Mouse (Mus musculus): Measurements from ENCODE around the gene Rnf169. TPM values are rescaled to one million over a fixed set of nuclear protein-coding genes. Genes with fewer than 3 reads are reported as not detected.
"Not testable (repeated sequence)": the region's sequence is repeated elsewhere in the genome, so short reads cannot be mapped to it uniquely, and the experiment has no call there.

Gene Rnf169
- total and polyA plus RNA-seq, 2 experiments from 2014 or later: 3.6 to 17.1 TPM

- DNase-seq (ENCODE audit: low spot score) (no peak), ATAC-seq (ENCODE audit: low FRiP score) (no peak)
- Histone ChIP-seq H3K27ac (ENCODE audit: low read depth, low read length) (no peak overlapping the region), H3K27me3 (ENCODE audit: insufficient read depth, low read length) (no peaks in the 10 kb centered on the region), H3K4me2 (ENCODE audit: low read depth, low read length, poor library complexity, severe bottlenecking) (no peak overlapping the region), H3K4me3 (ENCODE audit: low read depth, low read length) (no peak overlapping the region), H3K9ac (replicated peaks; ENCODE audit: low read length, poor library complexity, severe bottlenecking) (no peak overlapping the region), H3K9me3 (ENCODE audit: low read length) (no peaks in the 10 kb centered on the region), H3K36me3 (ENCODE audit: insufficient read depth, low read length) (peaks cover 10% of the 10 kb centered on the region; the same call in 1 of the 2 replicates), H3K4me1 (ENCODE audit: insufficient read depth, low read length) (no peaks in the 10 kb centered on the region)
- TF ChIP-seq CTCF (IDR thresholded peaks at IDR 0.05): no peak
- WGBS: 97% methylated on average over 3 of the region's 3 CpGs
Measured at GRCm38 (mm10) chr7:99945939-99946338, 34.3 kb downstream of the Rnf169 start.

GRCm38 (mm10) chr7:99945012-99945411 is 35.2 kb downstream of the Rnf169 start:
- H3K27me3 ChIP-seq (ENCODE audit: insufficient read depth, low read length); H3K4me1 ChIP-seq (ENCODE audit: insufficient read depth, low read length); H3K9ac ChIP-seq (replicated peaks; ENCODE audit: low read length, poor library complexity, severe bottlenecking); ATAC-seq (ENCODE audit: low FRiP score); H3K9me3 ChIP-seq (ENCODE audit: low read length); H3K4me2 ChIP-seq (ENCODE audit: low read depth, low read length, poor library complexity, severe bottlenecking); H3K27ac ChIP-seq (ENCODE audit: low read depth, low read length); H3K4me3 ChIP-seq (ENCODE audit: low read depth, low read length); DNase-seq (ENCODE audit: low spot score): not testable (repeated sequence)
- WGBS: 94% methylated on average over 22 of the region's 22 CpGs
- peaks cover 14% of the 10 kb centered on the region for H3K36me3 ChIP-seq (ENCODE audit: insufficient read depth, low read length)

- peaks cover 14% of the 10 kb centered on the region for H3K36me3 ChIP-seq (ENCODE audit: insufficient read depth, low read length)
- no peak for ATAC-seq (ENCODE audit: low FRiP score)
- no peak overlapping the region for H3K4me3 ChIP-seq (ENCODE audit: low read depth, low read length)
- H3K4me2 ChIP-seq (ENCODE audit: low read depth, low read length, poor library complexity, severe bottlenecking): no peak overlapping the region
- WGBS: 96% methylated on average over 3 of the region's 3 CpGs
- H3K9me3 ChIP-seq (ENCODE audit: low read length): no peaks in the 10 kb centered on the region
- H3K9ac ChIP-seq (replicated peaks; ENCODE audit: low read length, poor library complexity, severe bottlenecking): no peak overlapping the region
- no peaks in the 10 kb centered on the region for H3K27me3 ChIP-seq (ENCODE audit: insufficient read depth, low read length)
- no peak for DNase-seq (ENCODE audit: low spot score)
- H3K27ac ChIP-seq (ENCODE audit: low read depth, low read length): no peak overlapping the region
- H3K4me1 ChIP-seq (ENCODE audit: insufficient read depth, low read length): no peaks in the 10 kb centered on the region
- TF ChIP-seq CTCF (IDR thresholded peaks at IDR 0.05): no peak
Measured at GRCm38 (mm10) chr7:99944520-99944919, 35.7 kb downstream of the Rnf169 start.

GRCm38 (mm10) chr7:99940669-99941068 is 39.6 kb downstream of the Rnf169 start:
- ATAC-seq (ENCODE audit: low FRiP score): no peak
- Histone ChIP-seq H3K4me1 (ENCODE audit: insufficient read depth, low read length) (no peaks in the 10 kb centered on the region), H3K27me3 (ENCODE audit: insufficient read depth, low read length) (no peaks in the 10 kb centered on the region), H3K4me2 (ENCODE audit: low read depth, low read length, poor library complexity, severe bottlenecking) (no peak overlapping the region), H3K4me3 (ENCODE audit: low read depth, low read length) (no peak overlapping the region), H3K27ac (ENCODE audit: low read depth, low read length) (no peak overlapping the region), H3K36me3 (ENCODE audit: insufficient read depth, low read length) (peaks cover 14% of the 10 kb centered on the region), H3K9me3 (ENCODE audit: low read length) (no peaks in the 10 kb centered on the region), H3K9ac (replicated peaks; ENCODE audit: low read length, poor library complexity, severe bottlenecking) (no peak overlapping the region)
- 100% methylated on average over 1 of the region's 1 CpGs for whole genome bisulfite sequencing
- TF ChIP-seq CTCF (IDR thresholded peaks at IDR 0.05): no peak
- DNase-seq (ENCODE audit: low spot score): no peak

GRCm38 (mm10) chr7:99935758-99936157 is 44.5 kb downstream of the Rnf169 start:
- Histone ChIP-seq H3K36me3 (ENCODE audit: insufficient read depth, low read length) (peaks cover 13% of the 10 kb centered on the region), H3K4me1 (ENCODE audit: insufficient read depth, low read length) (no peaks in the 10 kb centered on the region), H3K27ac (ENCODE audit: low read depth, low read length) (no peak overlapping the region), H3K9ac (replicated peaks; ENCODE audit: low read length, poor library complexity, severe bottlenecking) (no peak overlapping the region), H3K9me3 (ENCODE audit: low read length) (no peaks in the 10 kb centered on the region), H3K4me3 (ENCODE audit: low read depth, low read length) (no peak overlapping the region), H3K4me2 (ENCODE audit: low read depth, low read length, poor library complexity, severe bottlenecking) (no peak overlapping the region), H3K27me3 (ENCODE audit: insufficient read depth, low read length) (no peaks in the 10 kb centered on the region)
- ATAC-seq (ENCODE audit: low FRiP score): no peak
- peak; percentile 70 for TF ChIP-seq CTCF (IDR thresholded peaks at IDR 0.05)
- peak; percentile 12 for DNase-seq (ENCODE audit: low spot score)
- 88% methylated on average over 1 of the region's 1 CpGs for WGBS

- Histone ChIP-seq H3K4me2 (ENCODE audit: low read depth, low read length, poor library complexity, severe bottlenecking) (no peak overlapping the region), H3K9ac (replicated peaks; ENCODE audit: low read length, poor library complexity, severe bottlenecking) (no peak overlapping the region), H3K4me1 (ENCODE audit: insufficient read depth, low read length) (no peaks in the 10 kb centered on the region), H3K27ac (ENCODE audit: low read depth, low read length) (no peak overlapping the region), H3K36me3 (ENCODE audit: insufficient read depth, low read length) (peaks cover 32% of the 10 kb centered on the region), H3K27me3 (ENCODE audit: insufficient read depth, low read length) (no peaks in the 10 kb centered on the region), H3K9me3 (ENCODE audit: low read length) (no peaks in the 10 kb centered on the region), H3K4me3 (ENCODE audit: low read depth, low read length) (no peak overlapping the region)
- peak; percentile 80 for TF ChIP-seq CTCF (IDR thresholded peaks at IDR 0.05)
- peak; percentile 84 for DNase-seq (ENCODE audit: low spot score)
- ATAC-seq (ENCODE audit: low FRiP score): no peak
- 75% methylated on average over 10 of the region's 10 CpGs for WGBS
Measured at GRCm38 (mm10) chr7:99926916-99927714, 53.1 kb downstream of the Rnf169 start.

Measured in midbrain, postnatal 0 days (tissue).